Mouse (Mus musculus): Measurements from ENCODE around the gene Mrpl34.
A peak's percentile ranks its signal among the peaks of the same experiment; 100 is the strongest.

Mrpl34 gene

GRCm38 (mm10) chr8:71495039-71495438, 30.3 kb downstream of the Mrpl34 start:
- peak; percentile 55 to 89 for DNase-seq (ENCODE audit: low spot score in 2 of 2)

- DNase-seq (ENCODE audit: low spot score in 2 of 2): no peak
Observed at GRCm38 (mm10) chr8:71495811-71496210, 31.1 kb downstream of the Mrpl34 start.

DNA sequence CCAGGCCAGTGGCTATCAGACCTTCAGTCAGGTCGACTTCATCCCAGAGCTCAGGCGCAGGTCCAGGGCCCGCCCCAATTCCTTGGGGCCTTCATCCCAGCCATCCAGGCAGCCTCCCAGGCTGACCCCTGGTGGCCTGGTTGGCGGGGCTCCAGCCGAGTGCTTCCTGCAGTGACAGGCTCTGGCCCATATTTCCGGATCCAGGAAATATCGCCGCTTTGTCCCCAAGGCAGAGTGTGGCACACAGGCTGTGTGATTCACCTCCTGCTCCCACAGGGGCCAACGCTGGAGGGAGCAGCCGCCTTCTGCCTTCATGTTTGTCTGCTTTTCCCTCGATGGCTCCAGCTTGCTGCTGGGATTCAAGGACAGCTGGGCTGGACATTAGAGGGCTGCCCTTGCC, 31.7 kb downstream of the Mrpl34 start:
- DNase-seq (ENCODE audit: low spot score in 2 of 2): peak in 1 of 2 experiments; percentile 61

DNA sequence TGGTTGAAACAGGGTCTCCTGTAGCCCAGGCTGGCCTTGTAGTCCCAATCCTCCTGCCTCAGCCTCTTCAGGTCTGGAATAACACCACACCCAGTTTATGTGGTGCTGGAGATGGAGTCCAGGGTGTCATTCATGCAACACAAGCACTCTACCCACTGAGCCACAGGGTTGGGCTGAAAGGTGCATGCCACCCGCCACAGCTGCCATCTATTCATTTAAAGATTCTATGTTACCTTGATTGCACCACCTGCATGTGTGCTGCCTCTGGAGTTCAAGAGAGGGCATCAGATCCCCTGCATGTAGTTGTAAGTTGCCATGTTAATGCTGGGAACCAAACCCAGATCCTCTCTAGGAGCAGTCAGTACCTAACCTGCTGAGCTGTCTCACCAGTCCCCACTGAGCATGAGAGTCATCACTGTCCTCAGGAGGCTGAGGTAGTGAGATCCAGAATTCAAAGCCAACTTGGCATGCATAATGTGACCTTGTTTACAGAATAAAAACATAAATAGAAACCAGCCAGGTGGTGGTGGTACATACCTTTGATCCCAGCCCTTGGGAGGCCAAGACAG, 32.4 kb downstream of the Mrpl34 start:
- no peak for DNase-seq (ENCODE audit: low spot score in 2 of 2)

DNA sequence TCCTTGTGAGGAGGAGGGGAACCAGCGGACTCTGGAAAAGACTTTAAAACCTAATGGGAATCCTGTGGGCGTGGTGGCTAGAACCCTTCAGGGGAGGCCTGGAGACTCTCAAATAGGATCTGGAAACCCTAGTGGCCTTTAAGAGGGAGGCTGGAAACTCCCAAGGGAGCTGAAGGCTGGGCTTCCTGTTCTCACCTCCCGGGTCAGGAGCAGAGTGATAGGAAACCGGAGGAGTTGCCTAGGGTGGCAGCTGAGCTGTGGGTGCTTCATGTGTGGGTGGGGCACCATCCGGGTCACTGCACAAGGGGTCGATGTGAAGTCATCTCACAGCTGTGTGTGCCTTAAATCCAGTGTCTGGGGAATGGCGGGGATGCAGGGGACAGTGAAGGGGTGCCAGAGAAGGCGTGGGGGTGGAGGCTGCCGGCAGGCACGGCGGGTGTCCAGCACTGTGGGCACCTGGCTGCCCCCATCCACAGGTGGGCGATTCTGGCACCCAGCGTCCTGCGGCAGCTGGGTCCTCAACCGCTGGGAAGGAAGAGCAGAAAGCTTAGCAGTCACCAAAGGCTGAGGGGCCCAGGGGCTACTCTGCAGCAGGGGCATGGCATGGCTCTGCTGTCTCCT, 33.2 kb downstream of the Mrpl34 start:
- no peak for DNase-seq (ENCODE audit: low spot score in 2 of 2)

DNA sequence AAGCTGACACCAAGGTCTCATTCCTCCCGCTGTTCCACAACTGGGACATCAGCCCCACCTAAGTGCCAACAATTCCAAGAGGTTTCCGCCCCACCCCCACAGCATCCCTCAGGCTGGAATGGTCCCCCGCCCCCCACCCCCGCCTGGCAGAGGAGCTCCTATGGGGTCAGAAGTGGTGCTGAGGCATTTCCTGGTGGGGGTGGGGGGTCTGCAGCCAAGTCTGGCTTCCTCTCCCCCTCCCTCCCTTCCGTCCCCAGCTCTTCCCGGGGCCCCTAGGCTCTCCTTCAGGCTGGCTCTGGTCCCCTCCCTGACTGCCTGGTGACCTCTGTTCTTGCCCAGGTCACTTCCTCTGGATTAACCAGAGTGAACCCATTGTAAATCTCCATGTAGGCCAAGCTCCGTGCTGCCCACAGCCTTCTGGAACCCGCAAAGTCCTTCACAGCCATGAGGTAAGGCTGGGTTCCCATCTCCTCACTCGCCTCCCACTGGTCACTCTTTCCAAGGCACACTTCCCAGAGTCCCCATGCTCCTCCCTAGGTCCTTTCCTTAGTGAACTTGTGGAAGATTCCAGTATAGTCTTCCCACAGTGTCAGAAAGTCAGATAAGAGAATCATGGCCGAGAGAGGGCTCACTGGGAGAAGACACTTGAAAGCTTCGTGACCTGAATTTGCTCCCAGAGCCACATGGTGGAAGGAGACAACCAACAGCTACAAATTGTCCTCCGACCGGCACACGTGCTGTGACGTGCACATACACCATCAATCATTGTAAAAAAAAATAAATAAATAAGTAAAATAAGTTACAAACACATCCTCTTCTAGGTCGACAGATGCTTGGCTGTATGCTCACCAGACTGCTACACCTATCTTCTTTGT, 34.3 kb downstream of the Mrpl34 start:
- DNase-seq (ENCODE audit: low spot score in 2 of 2): no peak

- DNase-seq (ENCODE audit: low spot score in 2 of 2): no peak
Observed at GRCm38 (mm10) chr8:71504349-71504748, 39.6 kb downstream of the Mrpl34 start.

DNA sequence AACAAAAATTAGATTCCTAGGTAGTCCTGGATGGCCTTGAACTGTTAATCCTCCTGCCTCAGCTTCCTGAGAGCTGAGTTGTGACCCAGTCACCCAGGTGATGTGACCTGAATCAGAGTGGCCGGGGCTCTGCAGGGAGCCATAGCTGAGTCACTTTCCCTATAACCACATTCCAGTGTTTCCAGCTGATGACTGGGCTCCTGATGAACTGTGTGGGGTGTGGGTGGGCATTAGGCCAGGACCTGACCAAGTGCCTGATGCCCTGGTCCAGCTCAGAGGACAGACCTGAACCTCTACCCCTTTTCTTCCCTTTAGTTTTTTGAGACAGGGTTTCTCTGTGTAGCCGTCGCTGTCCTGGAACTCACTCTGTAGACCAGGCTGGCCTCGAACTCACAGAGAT, 40.6 kb downstream of the Mrpl34 start:
- no peak for DNase-seq (ENCODE audit: low spot score in 2 of 2)

DNA sequence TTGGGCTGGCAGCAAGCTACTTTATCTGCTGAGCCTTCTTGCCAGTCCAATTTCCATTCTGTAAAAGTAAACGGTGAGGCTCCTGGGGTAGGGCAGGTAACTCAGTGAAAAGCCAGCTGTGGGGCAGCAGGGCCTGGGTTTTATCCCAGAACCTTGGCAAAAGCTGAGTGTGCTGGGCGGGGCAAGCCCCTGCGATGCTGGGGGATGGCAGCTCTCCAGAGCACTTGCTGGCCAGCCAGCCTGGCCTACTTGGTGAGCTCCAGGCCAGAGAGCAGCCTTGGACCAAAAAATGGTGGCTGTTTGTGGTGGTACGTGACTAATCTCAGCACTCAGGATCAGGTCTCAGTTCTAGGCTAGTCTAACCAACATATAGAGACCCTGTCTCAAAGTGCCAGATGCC, 41.2 kb downstream of the Mrpl34 start:
- DNase-seq (ENCODE audit: low spot score in 2 of 2): no peak

DNA sequence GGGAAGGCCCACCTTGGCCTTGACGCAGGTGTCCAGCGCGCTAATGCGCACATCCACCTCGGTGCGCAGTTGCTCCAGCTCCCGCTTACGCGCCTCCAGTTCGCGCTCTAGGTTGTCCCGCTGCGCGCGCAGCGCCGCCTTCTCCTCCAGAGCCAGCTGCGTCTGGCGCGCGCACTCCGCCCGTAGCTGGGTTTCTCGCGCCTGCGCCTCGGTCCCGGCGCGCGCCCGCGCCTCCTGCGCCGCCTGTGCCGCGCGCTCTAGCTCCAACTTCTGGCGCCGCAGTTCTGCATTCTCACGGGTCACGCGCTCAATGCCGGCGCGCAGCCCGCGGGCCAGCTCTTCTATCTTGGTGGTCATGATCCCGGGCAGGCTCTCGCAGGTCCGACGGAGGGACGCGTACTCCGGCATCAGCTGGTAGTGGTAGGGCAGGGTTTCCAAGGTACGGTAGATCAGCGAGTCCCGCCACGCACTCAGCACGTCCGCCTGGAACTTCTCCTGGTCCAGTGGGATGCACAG, 42.9 kb downstream of the Mrpl34 start:
- DNase-seq (ENCODE audit: low spot score in 2 of 2): peak in 1 of 2 experiments; percentile 68

DNA sequence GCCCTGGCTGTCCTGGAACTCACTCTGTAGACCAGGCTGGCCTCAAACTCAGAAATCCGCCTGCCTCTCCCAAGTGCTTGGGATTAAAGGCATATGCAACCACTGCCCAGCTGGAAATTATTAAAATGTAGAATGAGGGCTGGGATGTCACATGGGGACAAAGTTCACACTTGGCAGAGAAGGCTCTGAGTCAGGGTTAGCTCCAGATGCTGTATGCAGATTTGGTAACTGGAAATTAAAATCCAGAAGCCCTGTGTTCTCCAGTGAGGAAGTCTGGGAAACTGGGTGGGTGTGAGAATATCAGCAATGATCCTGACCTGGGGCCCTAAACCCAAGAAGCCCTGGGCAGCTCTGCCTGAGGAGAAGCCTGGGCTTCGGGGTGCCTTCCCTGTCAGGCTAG, 44.6 kb downstream of the Mrpl34 start:
- no peak for DNase-seq (ENCODE audit: low spot score in 2 of 2)

DNA sequence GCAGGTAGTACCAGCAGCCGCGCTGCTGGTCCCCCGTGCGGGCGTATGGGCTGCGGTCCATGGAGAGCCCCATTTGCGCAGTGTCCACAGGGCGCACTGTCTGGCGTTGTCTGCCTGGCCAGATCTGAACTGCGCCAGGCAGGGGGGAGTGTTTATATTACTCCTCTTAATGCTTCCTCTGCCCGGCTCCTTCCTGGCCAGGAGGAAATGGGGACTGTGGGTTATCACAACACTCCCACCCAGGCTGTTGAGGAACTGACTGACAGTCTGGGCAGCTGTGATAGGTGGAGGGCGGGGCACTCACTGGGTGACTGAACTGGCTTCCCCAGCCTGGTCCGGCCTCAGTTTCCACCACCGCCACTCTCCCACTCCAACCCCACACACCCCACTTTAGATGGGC, 46.9 kb downstream of the Mrpl34 start, which contains the start of gene Plvap:
Plvap (minus strand) TSS at position 109 of the 400 bp plus-strand sequence.
- DNase-seq (ENCODE audit: low spot score in 2 of 2): peak in 1 of 2 experiments; percentile 46

DNA sequence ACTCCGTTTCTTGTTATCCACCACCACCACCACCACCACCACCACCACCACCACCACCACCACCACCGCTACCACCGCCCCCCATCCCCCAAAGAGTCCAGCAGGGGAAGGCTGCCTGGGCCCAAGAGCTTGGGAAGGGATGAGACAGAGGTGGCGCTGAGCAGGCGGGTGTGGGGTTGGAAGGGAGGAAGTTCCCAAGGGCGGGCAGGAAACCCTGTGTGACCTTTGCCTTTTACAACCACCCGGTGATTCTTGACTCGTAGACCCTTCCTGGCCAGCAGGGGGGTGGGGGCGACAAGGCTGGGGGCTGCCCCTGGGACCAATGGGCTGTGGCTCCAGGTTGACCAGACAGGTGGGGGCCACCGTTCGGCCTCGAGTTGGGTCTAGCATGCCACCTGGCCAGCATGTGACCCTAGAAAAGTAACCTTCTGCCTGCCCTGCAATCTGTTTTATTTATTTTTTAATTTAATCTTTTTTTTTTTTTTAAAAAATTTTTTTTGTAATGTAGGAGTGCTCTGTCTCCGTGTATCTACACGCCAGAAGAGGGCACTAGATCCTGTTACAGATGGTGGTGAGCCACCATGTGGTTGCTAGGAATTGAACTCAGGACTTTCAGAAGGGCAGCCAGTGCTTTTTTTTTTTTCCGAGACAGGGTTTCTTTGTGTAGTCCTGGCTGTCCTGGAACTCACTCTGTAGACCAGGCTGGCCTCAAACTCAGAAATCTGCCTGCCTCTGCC, 48.4 kb downstream of the Mrpl34 start:
- no peak for DNase-seq (ENCODE audit: low spot score in 2 of 2)

- no peak for DNase-seq (ENCODE audit: low spot score in 2 of 2)
Observed at GRCm38 (mm10) chr8:71515043-71515442, 50.3 kb downstream of the Mrpl34 start.
